Mouse (Mus musculus): Measurements from ENCODE around the gene Fbxl16.

GRCm38 (mm10) chr17:25762591-25762990, 46.3 kb upstream of the Fbxl16 start:
- no peak for TF ChIP-seq CTCF (IDR thresholded peaks at IDR 0.05; ENCODE audit: low read depth, low read length)
- no peak for TF ChIP-seq GATA2 (IDR thresholded peaks at IDR 0.05; ENCODE audit: borderline replicate concordance, low read depth, low read length)
- TF ChIP-seq POLR2AphosphoS5 (IDR thresholded peaks at IDR 0.05; ENCODE audit: insufficient replicate concordance, low read depth, low read length), result no peak
- TF ChIP-seq TAL1 (conservative IDR thresholded peaks at IDR 0.05; ENCODE audit: low read depth, low read length), result no peak
- TF ChIP-seq GATA1 (IDR thresholded peaks at IDR 0.05; ENCODE audit: borderline replicate concordance, low read length), result no peak
